12 mouse cellular contexts compared by ENCODE assay signal in genomic region chr2:52622616-52623015, GRCm38 (mm10). TPM values are rescaled to one million over a fixed set of nuclear protein-coding genes. Genes with fewer than 3 reads are reported as not detected.
A peak's percentile ranks its signal among the peaks of the same experiment; 100 is the strongest.
DNase-seq lines count a peak whose midpoint lies in the region; ATAC-seq and TF ChIP-seq lines count a peak whose summit lies in the region.
"Had no signal": no experiment of that assay in that cellular context is flagged by ENCODE, and none has a peak within 500 bp of the region (broad histone marks: within the 10 kb centered on the region; RNA-seq: fewer than 3 reads in every experiment).

No protein-coding gene starts in this region.

- H3K27me3 ChIP-seq in intestine, postnatal 0 days (replicated peaks; ENCODE audit: control insufficient read depth, insufficient read depth, low read length), result no peaks in the 10 kb centered on the region
- no peaks in the 10 kb centered on the region for H3K27me3 ChIP-seq in intestine, embryonic 16.5 days (replicated peaks; ENCODE audit: control insufficient read depth, insufficient read depth, low read length)
- H3K27me3 ChIP-seq: hindbrain, embryonic 15.5 days had no signal

- H3K4me3 ChIP-seq in intestine, postnatal 0 days (ENCODE audit: low read depth, low read length), result no peak overlapping the region
- H3K4me3 ChIP-seq in intestine, embryonic 16.5 days (ENCODE audit: low read length), result no peak overlapping the region
- H3K4me3 ChIP-seq: hindbrain, embryonic 15.5 days; limb, embryonic 12.5 days had no signal

- H3K4me2 ChIP-seq in intestine, postnatal 0 days (replicated peaks; ENCODE audit: low read depth), result no peak overlapping the region
- no peak overlapping the region for H3K4me2 ChIP-seq in intestine, embryonic 16.5 days (ENCODE audit: low read depth, low read length)
- H3K4me2 ChIP-seq: hindbrain, embryonic 15.5 days; limb, embryonic 12.5 days; midbrain, embryonic 11.5 days had no signal

- TF ChIP-seq CTCF in intestine, postnatal 0 days (IDR thresholded peaks at IDR 0.05; ENCODE audit: low read depth), result peak; percentile 66

- H3K9ac ChIP-seq in intestine, postnatal 0 days (ENCODE audit: low read depth, low read length), result no peak overlapping the region
- no peak overlapping the region for H3K9ac ChIP-seq in intestine, embryonic 16.5 days (ENCODE audit: low read depth, low read length)
- H3K9ac ChIP-seq: hindbrain, embryonic 15.5 days; limb, embryonic 12.5 days had no signal

- no peak for ATAC-seq in intestine, postnatal 0 days
- ATAC-seq in intestine, embryonic 16.5 days, result no peak

- no peak overlapping the region for H3K27ac ChIP-seq in intestine, postnatal 0 days (ENCODE audit: low read depth, low read length)
- H3K27ac ChIP-seq in intestine, embryonic 16.5 days (ENCODE audit: low read length), result no peak overlapping the region
- H3K27ac ChIP-seq: limb, embryonic 12.5 days had no signal

- H3K9me3 ChIP-seq in intestine, postnatal 0 days (ENCODE audit: control insufficient read depth), result no peaks in the 10 kb centered on the region
- H3K9me3 ChIP-seq in intestine, embryonic 16.5 days (ENCODE audit: control insufficient read depth, low read length), result no peaks in the 10 kb centered on the region
- H3K9me3 ChIP-seq: hindbrain, embryonic 15.5 days; limb, embryonic 12.5 days had no signal

- H3K36me3 ChIP-seq in intestine, postnatal 0 days (ENCODE audit: control insufficient read depth, insufficient read depth), result no peaks in the 10 kb centered on the region
- H3K36me3 ChIP-seq in intestine, embryonic 16.5 days (ENCODE audit: control insufficient read depth, insufficient read depth, low read length), result no peaks in the 10 kb centered on the region
- H3K36me3 ChIP-seq: hindbrain, embryonic 15.5 days; limb, embryonic 12.5 days had no signal

- DNase-seq in embryo, embryonic 10 days (ENCODE audit: low spot score), result peak; percentile 31
- no peak for DNase-seq in embryo, embryonic 9.5 days (ENCODE audit: extremely low spot score)
- DNase-seq in retina, embryonic 14.5 days (ENCODE audit: low spot score), result peak; percentile 39
- no peak for DNase-seq in retina, postnatal 1 day
- no peak for DNase-seq in T-cell, adult 2 months (ENCODE audit: low spot score)
- no peak for DNase-seq in right cerebral cortex, postnatal 36 days (ENCODE audit: low spot score in 2 of 2)
- DNase-seq: gastrocnemius, postnatal 25 days had no signal

- WGBS in intestine, postnatal 0 days, result 65% methylated on average over 2 of the region's 2 CpGs
- WGBS in intestine, embryonic 16.5 days, result 57% methylated on average over 2 of the region's 2 CpGs

- no peaks in the 10 kb centered on the region for H3K4me1 ChIP-seq in intestine, postnatal 0 days (replicated peaks; ENCODE audit: control insufficient read depth, insufficient read depth, low read length)
- H3K4me1 ChIP-seq in intestine, embryonic 16.5 days (ENCODE audit: control insufficient read depth, insufficient read depth, low read length), result 0 out of 2 replicates have a peak, but pooled peaks cover 11% of the 10 kb centered on the region

RNA-seq across cellular contexts. Expression of gene Cacnb4, which starts 54.0 kb away (rescaled TPM):
- 0.50 and 0.51 TPM in 2 replicates for polyA plus RNA-seq in intestine, postnatal 0 days (2015; fragmentation: Nextera tagmentation; extraction: Ambion mirVana)
- polyA plus RNA-seq in intestine, embryonic 16.5 days (2015; fragmentation: Nextera tagmentation; extraction: Ambion mirVana), result 0.39 and 0.54 TPM in 2 replicates

Comparison
In these comparisons a context has a peak if more than half of its experiments do, and no peak if none do; other contexts are left out.
1. DNase-seq: peak in embryo, embryonic 10 days (single experiment) and retina, embryonic 14.5 days (single experiment); none in embryo, embryonic 9.5 days (single experiment), retina, postnatal 1 day (single experiment), T-cell, adult 2 months (single experiment) and right cerebral cortex, postnatal 36 days (0 of 2).